Mouse (Mus musculus): ENCODE measurements around the gene Tedc1.
"Not testable (repeated sequence)": the region's sequence is repeated elsewhere in the genome, so short reads cannot be mapped to it uniquely, and the experiment has no call there.

Tedc1 gene

DNA sequence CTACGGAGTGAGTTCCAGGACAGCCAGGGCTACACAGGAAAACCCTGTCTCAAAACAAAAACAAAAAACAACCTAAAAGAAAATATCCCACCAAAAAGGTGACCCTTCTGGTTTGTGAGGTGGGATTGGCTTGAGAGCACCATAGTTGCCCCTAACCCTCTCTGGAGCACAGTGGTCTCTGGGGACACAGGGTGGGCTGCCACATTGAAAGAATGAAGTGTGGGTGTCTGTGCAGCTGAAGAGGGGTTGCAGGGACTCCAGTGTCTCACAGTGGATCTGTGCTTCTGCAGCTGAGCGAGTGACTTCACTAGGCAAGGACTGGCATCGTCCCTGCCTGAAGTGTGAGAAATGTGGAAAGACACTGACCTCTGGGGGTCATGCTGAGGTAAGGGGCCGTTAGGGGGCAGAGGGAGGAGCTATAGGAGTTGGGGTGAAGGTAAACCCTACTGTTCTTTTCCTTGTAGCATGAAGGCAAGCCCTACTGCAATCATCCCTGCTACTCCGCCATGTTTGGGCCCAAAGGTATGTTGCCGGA lies 3.2 kb upstream of the Tedc1 start:
- no peak for DNase-seq (ENCODE audit: low spot score)

DNA sequence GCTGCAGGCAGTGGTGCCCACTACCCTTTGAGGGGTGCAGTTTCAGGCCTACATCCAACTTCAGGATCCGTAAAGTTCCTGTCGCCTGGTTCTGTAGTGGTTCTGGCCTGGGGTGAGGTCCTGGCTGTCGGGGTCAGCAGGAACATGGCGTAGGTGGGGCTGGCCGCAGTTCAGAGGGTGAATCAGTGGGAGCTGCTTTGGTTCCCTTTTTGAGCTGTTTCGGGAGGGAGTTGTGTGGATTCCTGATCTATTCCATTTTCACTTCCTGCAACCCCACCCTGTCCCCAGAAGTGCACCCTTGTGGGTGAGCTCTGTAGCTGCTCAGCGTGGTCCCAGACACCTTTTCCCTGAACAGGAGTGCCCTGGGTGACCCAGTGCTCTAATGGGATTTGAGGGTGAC lies 2.2 kb upstream of the Tedc1 start:
- DNase-seq (ENCODE audit: low spot score) = no peak

DNA sequence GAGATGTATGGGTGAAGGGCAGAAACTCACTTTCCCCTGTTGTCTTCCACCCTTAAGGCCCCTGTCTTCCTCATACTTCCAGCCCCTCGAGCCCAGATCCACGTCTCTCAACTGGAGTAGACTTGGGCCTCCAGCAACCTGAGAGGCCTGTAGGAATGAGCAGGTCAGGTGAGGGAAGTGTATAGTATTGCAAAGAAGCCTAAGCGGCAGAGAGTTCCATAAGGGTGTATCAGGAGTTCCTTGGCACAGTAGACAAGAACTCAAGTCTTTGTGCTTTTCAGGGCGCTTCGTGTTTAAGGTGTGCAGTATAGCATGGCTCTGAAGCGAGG lies 1.5 kb upstream of the Tedc1 start:
- no peak for DNase-seq (ENCODE audit: low spot score)

DNA sequence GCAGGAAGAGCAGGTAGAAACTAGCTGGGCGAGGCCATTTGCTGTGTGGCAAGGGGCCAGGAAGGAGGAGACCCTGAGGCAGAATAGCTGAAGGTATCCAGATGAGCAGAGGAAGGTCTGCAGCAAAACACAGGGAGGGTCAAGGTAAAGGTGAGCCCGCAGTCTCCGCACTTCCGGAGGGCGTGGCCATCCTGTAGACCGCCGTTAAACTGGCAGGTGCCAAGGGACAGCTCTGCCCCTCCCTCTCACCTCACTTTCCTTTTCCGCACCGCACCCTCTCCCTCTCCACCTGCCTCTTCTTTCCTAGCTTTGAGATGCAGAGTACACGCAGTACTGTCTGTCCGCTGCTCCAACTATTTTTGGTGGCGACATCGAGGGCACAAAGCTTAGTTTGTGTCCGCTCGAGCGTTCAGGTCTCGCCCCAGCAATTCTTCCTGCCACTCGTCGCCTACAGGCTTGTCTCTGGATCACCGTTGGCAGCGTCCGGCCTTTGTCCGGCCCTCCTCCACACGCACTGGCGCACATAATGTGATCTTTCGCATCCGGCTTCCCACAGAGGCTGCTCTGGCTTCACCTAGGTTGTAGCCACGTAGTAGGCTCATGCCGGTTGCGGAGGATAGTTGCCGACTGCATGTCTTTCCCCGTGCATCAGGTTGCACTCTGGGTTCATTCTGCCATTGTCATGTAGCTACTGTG lies 997 bp upstream of the Tedc1 start:
- DNase-seq (ENCODE audit: low spot score) = no peak

DNA sequence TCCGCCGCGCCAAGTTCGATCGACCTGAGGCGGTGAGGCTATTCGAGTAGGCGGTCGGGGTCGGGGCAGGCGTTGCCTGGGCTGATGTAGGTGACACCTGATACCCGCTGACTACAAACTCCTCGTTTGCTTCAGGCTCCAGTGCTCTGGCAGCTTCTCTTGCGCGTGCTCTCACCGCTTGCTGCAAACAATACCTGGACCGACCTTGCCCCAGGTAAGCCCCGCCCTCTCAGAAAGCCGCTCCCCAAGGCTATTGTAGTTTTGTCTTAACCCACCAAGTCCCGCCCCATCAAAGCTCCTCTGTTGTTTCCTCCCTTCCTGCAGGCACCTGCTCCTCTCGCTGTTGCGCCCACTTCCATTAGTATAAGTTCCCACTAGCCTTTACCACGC lies 314 bp downstream of the Tedc1 start:
- DNase-seq (ENCODE audit: low spot score) = no peak

DNA sequence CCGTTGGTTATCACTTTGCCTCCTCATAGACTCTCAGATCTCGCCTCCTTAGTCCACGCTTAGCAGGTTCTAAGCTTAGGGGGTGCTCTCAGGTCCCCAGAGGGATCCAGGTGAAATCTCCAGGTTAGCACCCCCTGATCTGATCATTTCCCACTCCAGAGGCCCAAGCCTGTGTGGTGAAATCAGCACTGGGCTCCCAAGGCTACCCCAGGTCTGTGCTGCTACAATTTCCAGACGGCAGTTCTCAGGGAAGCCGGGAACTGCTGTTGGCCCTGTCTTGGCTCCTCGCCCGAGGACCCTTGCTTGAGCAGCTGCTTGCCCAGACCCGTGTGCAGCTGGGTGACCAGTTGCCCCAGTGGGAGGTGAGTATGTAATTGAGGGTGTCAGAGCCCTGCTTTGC lies 781 bp downstream of the Tedc1 start:
- no peak for DNase-seq (ENCODE audit: low spot score)

DNA sequence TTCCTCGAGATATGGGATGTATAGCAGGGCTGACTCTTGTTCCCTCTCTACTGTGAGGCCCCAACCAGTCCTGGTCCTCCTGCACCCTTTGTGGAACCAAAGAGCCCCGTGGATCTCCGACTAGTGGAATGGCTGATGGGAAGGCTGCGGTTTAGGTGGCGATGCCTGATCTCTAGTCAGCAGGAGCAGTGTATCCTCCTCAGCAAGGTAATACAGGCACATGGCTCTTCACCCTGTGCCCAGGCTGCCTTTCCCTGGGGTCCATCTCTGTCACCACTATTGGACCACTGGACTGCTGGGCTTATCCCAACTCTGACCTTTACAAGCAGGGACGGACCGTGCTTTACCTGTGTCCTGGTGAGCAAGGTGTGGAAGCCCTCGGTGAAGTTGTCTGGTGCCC lies 1.3 kb downstream of the Tedc1 start:
- no peak for DNase-seq (ENCODE audit: low spot score)

DNA sequence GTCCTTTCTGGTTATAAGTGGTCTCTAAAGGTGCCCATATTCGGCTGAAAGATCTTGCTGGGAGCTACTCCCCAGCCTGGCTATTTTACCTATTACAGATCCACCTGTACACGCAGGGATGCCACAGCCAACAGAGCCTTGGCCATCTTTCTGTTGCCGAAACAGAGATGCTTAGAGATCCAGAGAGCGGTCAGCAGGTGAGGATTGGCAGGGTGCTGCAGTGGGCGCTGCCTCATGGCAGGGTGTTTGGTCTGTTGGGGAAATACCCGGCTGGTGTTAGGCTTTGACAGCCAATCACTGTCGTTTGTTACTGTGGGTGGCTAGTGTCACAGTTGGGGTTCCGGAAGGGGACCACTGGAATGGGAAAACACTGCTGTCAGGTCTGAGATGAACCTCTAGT lies 1.8 kb downstream of the Tedc1 start:
- no peak for DNase-seq (ENCODE audit: low spot score)

DNA sequence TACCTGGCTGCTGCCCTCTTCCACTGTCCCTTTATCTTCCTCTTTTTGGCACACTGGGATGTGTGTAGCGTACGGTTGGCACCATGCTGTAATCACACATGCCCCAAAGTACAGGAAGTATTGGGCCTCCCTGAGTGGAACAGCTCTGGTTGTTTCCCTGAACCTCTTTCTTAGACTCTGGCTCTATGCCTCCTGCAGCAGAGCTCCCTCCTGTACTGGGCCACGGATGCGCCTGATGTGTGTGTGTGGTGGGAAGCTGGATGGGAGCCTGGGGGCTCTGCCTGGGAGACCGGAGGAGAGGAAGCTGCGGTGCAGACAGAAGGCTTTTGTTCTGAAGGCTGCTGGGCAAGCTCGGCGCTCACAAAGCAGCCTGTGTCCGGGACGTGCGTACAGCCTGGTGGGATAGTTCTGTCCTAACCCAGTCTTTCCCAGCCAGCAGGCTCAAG lies 7.4 kb downstream of the Tedc1 start:
- DNase-seq (ENCODE audit: low spot score) = no peak

DNA sequence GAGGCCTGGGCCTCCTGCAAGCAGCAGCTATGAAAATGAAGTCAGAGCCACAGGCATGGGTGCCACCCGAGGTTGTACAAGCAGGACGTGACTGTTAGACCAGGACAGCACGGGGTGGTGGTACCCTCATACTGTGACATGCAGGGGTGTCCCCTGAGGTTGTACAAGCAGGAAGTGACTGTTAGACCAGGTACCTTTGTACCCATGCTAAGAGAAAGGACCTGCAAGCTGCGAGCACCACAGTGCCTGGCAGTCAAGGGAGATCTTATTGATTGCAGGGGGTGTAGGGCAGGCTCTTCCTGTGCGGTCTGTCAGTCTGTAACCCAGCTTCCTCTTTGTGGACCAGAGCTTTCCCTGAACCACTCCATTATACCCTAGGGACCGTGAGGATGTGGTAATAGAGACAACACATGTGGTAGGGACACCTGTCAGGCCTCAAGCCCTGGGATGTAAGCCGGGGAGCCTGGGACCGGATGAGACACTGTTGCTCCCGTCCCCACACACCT lies 11.9 kb downstream of the Tedc1 start:
- no peak for DNase-seq (ENCODE audit: low spot score)

DNA sequence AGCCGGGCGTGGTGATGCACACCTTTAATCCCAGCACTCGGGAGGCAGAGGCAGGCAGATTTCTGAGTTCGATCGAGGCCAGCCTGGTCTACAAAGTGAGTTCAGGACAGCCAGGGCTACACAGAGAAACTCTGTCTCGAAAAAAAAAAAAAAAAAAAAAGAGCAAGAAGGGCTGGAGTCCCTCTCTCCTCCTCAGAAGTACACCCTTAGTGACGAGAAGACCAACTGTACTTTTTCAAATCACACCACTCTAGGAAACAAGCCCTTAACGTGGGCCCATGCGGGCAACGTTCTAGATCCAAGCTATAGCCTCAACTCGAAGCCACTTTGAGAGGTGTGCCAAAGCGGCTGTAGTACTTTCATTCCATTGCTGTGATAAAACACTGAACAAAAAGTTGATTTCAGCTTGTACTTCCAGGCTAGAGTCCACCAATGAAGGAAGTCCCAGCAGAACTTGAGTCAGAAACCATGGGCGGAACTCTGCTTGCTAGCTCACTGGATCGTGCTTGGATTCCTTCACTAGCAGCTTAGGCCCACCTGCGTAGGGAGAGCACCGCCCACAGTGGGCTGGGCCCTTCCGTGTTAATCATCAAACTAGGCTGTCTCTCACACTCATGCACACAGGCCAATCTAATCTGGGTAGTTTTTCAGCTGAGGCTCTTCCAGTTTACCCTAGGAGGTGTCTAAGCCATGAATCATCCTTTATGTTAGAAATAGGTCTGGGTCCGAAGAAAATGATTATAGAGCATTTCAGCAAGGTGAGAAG lies 20.9 kb downstream of the Tedc1 start:
- DNase-seq (ENCODE audit: low spot score) = no peak

DNA sequence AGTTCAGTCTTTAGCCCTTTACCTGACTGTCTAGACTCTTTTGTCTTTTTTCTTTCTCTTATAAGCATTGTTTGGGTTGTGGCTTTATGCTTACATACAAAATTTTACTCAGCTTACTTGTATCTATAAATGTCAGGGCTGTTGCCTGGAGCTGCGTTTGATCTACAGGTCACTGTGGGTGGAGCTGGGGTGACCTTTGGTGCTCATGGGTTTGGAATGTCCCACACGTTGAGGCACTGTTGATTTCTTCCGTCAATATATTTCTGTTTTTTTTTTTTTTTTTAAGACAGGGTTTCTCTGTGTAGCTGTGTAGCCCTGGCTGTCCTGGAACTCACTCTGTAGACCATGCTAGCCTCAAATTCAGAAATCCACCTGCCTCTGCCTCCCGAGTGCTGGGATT lies 24.8 kb downstream of the Tedc1 start:
- DNase-seq (ENCODE audit: low spot score) = no peak

DNA sequence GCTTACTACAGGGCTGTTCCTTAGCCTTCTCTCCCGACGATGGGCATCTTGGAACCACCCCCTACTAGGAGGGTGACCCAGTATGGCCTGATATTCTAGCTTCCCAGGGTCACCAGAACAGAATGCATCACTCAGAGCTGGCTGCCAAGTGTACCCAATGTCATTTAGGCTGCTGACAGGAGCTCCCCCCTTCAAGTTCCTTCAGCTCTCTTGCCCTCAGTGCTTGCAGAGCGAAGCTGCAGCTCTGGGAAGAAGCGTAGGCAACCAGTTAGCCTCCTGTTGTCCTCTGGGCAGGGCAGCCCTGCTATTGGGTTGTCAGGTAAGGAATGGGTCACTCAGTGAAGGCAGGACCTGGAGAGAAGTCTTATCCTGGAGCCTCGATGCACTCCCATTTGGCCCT lies 28.7 kb downstream of the Tedc1 start:
- no peak for DNase-seq (ENCODE audit: low spot score)

DNA sequence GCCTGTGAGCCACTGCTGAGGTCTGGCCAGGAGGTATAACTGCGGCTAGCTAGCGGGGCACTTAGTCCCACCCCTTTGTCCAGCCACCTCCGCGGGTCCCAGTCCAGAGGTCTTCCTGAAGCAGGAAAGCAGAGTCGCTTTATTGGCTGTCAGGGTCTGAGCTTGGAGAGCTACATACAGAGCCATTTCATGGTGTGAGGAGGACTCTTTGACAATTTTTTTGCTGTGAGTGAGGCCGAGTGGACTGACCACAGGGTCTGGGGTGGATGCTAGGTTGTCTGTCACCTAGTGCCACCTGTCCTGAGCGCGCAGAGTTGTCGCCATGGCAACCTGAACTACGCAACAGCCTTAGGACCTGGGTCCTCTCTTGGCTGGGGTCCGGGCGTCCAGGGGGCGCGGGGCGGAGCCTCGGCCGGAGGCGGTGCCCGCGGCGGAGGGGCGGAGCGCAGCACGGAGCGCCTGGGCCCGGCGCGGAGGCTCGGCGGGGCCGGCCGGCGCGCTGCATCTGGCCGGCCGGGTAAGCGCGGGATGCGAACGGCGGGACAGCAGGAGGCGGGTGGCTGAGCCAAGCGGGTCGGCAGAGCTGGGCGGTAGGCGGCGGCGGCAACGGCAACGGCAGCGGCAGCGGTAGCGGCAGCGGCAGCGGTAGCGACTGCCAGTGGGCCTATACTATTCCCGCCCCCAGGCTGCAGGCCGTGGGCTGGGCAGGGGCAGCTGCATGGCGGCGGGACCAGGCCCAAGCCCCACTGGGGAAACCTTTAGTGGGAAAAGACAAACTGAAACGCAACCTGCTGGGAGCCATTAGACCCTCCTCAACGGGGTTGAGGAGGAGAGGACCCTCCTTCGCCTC lies 29.4 kb downstream of the Tedc1 start, which contains the start of gene Tmem121:
Gene Tmem121, plus strand, starts transcription at position 489 of the 850 bp plus-strand sequence.
- peak; percentile 19 for DNase-seq (ENCODE audit: low spot score)

DNA sequence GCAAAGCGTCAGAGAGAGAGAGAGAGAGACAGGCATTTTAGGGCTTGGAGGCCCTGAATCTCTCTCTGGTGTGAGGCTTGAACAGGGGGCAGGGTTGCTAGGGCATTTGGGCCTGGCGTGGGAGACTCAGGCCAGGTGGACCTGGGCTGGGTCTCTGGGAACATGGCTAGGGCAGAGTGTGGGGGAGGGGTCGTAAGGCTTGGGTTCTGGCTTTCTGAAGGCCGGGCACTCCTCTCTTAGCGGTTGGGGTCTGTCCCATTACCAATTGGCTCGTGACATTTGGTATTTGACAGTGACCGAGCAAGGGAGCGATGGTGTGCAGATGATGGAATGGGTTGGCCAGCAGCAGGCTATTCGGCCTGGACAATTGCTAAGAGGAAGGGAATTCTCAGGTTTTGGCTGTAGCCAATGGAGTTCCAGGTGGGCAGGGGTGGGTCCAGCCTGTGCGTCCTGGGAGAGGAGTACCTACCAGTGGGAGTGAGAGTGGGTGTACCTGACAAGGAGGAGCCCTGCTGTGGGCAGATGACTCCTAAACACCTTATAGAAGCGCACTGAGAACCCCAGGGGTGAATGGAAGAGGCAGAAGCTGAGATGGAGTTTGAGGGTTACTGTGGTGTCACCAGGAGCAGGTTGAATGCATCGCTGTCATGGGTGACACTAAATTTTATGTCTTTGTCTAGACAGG lies 30.2 kb downstream of the Tedc1 start:
- no peak for DNase-seq (ENCODE audit: low spot score)

DNA sequence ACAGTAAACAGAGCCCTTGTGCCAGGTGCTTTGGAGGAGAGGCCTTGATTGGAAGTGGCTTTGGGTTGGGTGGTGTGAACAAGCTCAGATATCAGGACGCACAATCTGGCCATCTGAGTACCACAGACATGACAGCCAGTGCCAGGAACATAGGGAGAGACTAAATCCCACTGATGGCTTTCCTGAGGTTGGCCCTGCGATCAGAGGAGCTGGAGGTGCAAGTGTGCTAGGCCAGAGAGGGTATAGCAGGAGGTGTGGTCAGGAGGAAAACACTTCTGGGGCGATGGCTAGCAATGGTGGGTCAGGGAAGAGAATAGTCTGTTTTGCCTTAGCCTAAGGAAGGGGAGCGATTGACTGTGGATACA lies 30.8 kb downstream of the Tedc1 start:
- DNase-seq (ENCODE audit: low spot score) = no peak

DNA sequence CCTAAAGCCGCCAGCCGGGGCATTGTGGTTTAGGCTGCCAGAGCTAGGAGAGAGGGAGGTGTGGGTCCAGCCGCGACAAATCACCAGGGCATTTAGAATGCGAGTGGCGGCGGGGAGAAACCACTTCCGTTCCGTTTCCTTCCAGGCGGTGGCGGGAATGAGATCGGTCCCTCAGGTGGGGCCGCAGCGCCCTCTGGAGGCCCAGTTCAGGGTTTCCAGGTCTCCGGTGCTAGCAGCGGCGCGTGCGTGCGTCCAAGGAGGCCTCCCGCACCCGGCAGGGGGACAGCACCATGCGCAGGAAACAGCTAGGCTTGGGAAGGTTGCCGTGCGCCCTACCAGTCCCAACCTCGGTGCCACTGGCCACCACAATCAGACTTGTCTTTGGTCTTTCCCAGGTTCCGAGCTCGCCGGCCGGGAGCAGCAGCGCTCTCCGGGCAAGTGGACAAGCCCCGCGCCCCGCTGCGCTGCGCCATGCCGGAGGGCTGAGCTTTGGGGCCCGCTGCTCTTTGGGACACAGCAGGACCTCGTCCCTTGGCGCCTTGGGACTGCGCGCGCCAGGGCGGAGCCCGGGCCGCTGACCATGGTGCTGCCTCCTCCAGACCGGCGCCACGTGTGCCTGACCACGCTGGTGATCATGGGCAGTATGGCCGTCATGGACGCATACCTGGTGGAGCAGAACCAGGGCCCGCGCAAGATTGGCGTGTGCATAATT lies 31.5 kb downstream of the Tedc1 start:
- peak; percentile 70 for DNase-seq (ENCODE audit: low spot score)

DNA sequence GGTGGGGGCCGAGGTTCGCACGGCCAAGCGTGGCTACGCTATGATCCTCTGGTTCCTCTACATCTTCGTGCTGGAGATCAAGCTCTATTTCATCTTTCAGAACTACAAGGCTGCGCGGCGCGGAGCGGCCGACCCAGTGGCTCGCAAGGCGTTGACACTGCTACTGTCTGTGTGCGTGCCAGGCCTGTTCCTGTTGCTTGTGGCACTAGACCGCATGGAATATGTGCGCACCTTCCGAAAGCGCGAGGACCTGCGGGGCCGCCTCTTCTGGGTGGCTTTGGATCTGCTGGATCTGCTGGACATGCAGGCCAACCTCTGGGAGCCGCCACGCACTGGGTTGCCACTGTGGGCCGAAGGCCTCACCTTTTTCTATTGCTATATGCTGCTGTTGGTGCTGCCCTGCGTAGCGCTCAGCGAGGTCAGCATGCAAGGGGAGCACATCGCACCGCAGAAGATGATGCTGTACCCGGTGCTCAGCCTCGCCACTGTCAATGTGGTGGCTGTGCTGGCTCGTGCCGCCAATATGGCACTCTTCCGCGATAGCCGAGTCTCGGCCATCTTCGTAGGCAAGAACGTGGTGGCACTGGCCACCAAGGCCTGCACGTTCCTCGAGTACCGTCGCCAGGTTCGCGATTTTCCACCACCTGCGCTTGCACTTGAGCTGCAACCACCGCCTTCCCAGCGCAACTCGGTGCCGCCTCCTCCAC lies 32.3 kb downstream of the Tedc1 start:
- no peak for DNase-seq (ENCODE audit: low spot score)

DNA sequence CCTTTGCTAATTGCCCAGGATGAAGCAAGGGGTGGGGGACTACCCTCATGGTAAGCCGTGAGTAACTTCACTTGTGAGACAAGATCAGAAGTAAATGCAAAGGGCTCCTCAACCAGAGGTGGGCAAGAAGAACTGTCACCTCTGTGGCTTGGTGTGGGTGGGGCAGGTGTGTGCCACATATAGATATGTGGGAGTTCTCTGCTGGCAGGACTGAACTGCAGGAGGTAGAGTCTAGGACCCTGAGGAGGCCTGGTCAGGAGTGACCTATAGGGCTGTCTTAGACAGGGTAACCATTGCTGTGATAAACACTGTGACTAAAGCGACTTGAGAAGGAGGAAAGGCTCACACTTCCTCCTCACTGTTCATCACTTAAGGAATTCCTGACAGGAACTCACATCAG lies 37.2 kb downstream of the Tedc1 start:
- no peak for DNase-seq (ENCODE audit: low spot score)

DNA sequence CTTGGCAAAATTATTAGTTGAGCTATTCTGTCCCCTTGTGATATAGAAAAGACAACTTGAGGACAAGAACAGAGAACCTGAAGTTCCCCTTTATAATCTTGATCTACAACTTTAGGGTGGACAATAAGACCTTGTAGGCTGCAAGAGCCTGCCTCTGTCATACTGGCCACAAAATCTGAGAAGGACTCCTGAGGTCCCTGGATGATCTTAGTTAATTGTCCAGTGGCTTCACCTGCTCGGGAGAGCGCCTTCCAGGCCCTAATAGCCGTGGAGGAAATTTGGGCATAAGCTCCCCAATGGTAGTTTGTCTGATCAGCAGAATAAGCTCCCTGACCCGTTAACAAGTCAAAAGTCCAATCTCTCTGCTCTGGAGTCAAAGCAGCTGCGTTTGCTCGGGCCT lies 42.9 kb downstream of the Tedc1 start:
- not testable (repeated sequence) for DNase-seq (ENCODE audit: low spot score)

DNA sequence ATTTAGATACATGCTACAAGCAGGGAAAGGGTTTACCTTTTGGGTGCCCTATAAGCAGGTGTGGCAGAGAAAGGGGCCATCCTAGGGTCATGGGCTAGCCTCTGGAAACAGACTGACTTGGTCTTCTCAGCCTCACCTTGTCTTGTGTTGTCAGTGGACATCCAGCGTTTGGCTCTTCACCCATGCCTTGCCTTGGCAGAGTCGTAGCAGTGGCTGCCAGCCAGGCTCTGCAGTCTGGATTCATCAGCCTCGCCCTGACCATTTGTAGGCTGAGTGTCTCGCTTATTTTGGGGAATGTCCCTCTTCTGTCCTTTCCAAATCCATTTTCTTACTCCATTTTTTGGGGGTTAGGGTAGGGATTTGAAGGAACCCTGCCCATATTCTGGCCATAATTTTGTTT lies 45.1 kb downstream of the Tedc1 start:
- DNase-seq (ENCODE audit: low spot score) = no peak
